32 mouse cellular contexts compared by ENCODE assay signal in genomic region chr4:141893157-141893784, GRCm38 (mm10). TPM values are rescaled to one million over a fixed set of nuclear protein-coding genes. Genes with fewer than 3 reads are reported as not detected.
A peak's percentile ranks its signal among the peaks of the same experiment; 100 is the strongest.
DNase-seq lines count a peak whose midpoint lies in the region; ATAC-seq and TF ChIP-seq lines count a peak whose summit lies in the region.
"Had no signal": no experiment of that assay in that cellular context is flagged by ENCODE, and none has a peak within 500 bp of the region (broad histone marks: within the 10 kb centered on the region; RNA-seq: fewer than 3 reads in every experiment).

No protein-coding gene starts in this region.

- TF ChIP-seq CTCF in liver, adult 2 months (IDR thresholded peaks at IDR 0.05; ENCODE audit: low read depth, low read length), result no peak
- no peak for TF ChIP-seq CTCF in midbrain, postnatal 0 days (IDR thresholded peaks at IDR 0.05)
- no peak for TF ChIP-seq CTCF in intestine, postnatal 0 days (IDR thresholded peaks at IDR 0.05; ENCODE audit: low read depth)

- H3K9me3 ChIP-seq in liver, embryonic 12.5 days (replicated peaks), result no peaks in the 10 kb centered on the region
- H3K9me3 ChIP-seq in midbrain, embryonic 10.5 days (replicated peaks), result no peaks in the 10 kb centered on the region
- no peaks in the 10 kb centered on the region for H3K9me3 ChIP-seq in midbrain, postnatal 0 days (ENCODE audit: low read length)
- no peaks in the 10 kb centered on the region for H3K9me3 ChIP-seq in intestine, postnatal 0 days (ENCODE audit: control insufficient read depth)
- H3K9me3 ChIP-seq: embryonic facial prominence, embryonic 13.5 days; embryonic facial prominence, embryonic 15.5 days; forebrain, embryonic 10.5 days; forebrain, embryonic 12.5 days; G1E had no signal

- H3K36me3 ChIP-seq in liver, adult 2 months (ENCODE audit: control insufficient read depth, insufficient read depth, low read length), result no peaks in the 10 kb centered on the region
- H3K36me3 ChIP-seq in liver, embryonic 12.5 days, result no peaks in the 10 kb centered on the region
- no peaks in the 10 kb centered on the region for H3K36me3 ChIP-seq in midbrain, embryonic 10.5 days
- no peaks in the 10 kb centered on the region for H3K36me3 ChIP-seq in midbrain, postnatal 0 days (ENCODE audit: insufficient read depth, low read length)
- no peaks in the 10 kb centered on the region for H3K36me3 ChIP-seq in intestine, postnatal 0 days (ENCODE audit: control insufficient read depth, insufficient read depth)
- H3K36me3 ChIP-seq: embryonic facial prominence, embryonic 13.5 days; embryonic facial prominence, embryonic 15.5 days; forebrain, embryonic 10.5 days; forebrain, embryonic 12.5 days; G1E had no signal

- no peaks in the 10 kb centered on the region for H3K79me2 ChIP-seq in liver, adult 2 months (ENCODE audit: control insufficient read depth, insufficient read depth, low read length)

- H3K4me2 ChIP-seq in liver, embryonic 12.5 days, result no peak overlapping the region
- no peak overlapping the region for H3K4me2 ChIP-seq in midbrain, postnatal 0 days (ENCODE audit: low read depth, low read length, poor library complexity, severe bottlenecking)
- no peak overlapping the region for H3K4me2 ChIP-seq in intestine, postnatal 0 days (replicated peaks; ENCODE audit: low read depth)
- H3K4me2 ChIP-seq: embryonic facial prominence, embryonic 13.5 days; embryonic facial prominence, embryonic 15.5 days; forebrain, embryonic 12.5 days had no signal

- H3K4me1 ChIP-seq in liver, adult 2 months (ENCODE audit: control insufficient read depth, insufficient read depth, low read length), result peaks cover 5% of the 10 kb centered on the region
- H3K4me1 ChIP-seq in liver, embryonic 12.5 days, result peaks cover 16% of the 10 kb centered on the region
- peaks cover 28% of the 10 kb centered on the region for H3K4me1 ChIP-seq in midbrain, embryonic 10.5 days
- no peaks in the 10 kb centered on the region for H3K4me1 ChIP-seq in midbrain, postnatal 0 days (ENCODE audit: insufficient read depth, low read length)
- H3K4me1 ChIP-seq in intestine, postnatal 0 days (replicated peaks; ENCODE audit: control insufficient read depth, insufficient read depth, low read length), result 0 out of 2 replicates have a peak, but pooled peaks cover 6% of the 10 kb centered on the region
- H3K4me1 ChIP-seq: embryonic facial prominence, embryonic 13.5 days had no signal

- WGBS in liver, adult 2 months, result 28% methylated on average over 8 of the region's 8 CpGs
- 70% methylated on average over 8 of the region's 8 CpGs for WGBS in liver, embryonic 12.5 days (ENCODE audit: insufficient replicate concordance)
- 88% methylated on average over 8 of the region's 8 CpGs for WGBS in midbrain, embryonic 10.5 days
- 87% methylated on average over 8 of the region's 8 CpGs for WGBS in midbrain, postnatal 0 days
- WGBS in intestine, postnatal 0 days, result 56% methylated on average over 8 of the region's 8 CpGs

- no peak for ATAC-seq in liver, embryonic 12.5 days
- no peak for ATAC-seq in midbrain, postnatal 0 days (ENCODE audit: low FRiP score)
- ATAC-seq in intestine, postnatal 0 days, result peak; percentile 65
- ATAC-seq: activated CD4-positive, CD25-positive, alpha-beta regulatory T cell, adult 4 months; CD4-positive, CD25-positive, alpha-beta regulatory T cell, adult 4 months; forebrain, embryonic 14.5 days; Patski had no signal

- peak overlapping the region; percentile 76 for H3K9ac ChIP-seq in liver, adult 2 months (ENCODE audit: low read depth, low read length)
- H3K9ac ChIP-seq in liver, embryonic 12.5 days, result no peak overlapping the region
- no peak overlapping the region for H3K9ac ChIP-seq in midbrain, postnatal 0 days (replicated peaks; ENCODE audit: low read length, poor library complexity, severe bottlenecking)
- H3K9ac ChIP-seq in intestine, postnatal 0 days (ENCODE audit: low read depth, low read length), result no peak overlapping the region
- H3K9ac ChIP-seq: embryonic facial prominence, embryonic 13.5 days; embryonic facial prominence, embryonic 15.5 days; forebrain, embryonic 12.5 days had no signal

- peak; percentile 96 for DNase-seq in liver, adult 2 months (ENCODE audit: extremely low read depth, low read depth, low spot score)
- no peak for DNase-seq in midbrain, embryonic 10.5 days (ENCODE audit: low spot score)
- DNase-seq in midbrain, postnatal 0 days (ENCODE audit: low spot score), result no peak
- DNase-seq in yolk sac, embryonic 10.5 days (ENCODE audit: low spot score), result peak; percentile 43
- no peak for DNase-seq in layer of hippocampus, adult 9-10 months (ENCODE audit: low spot score)
- DNase-seq in cerebellum, postnatal 10 days, result no peak
- DNase-seq: adrenal gland, adult 8-10 months; adrenal gland, postnatal 14 days; adrenal gland, postnatal 36 days; B cell, adult 2 months; cerebellum, adult 11-12 months; cerebellum, adult 2 months; cerebellum, adult 9-10 months; cerebellum, postnatal 14 days; cerebellum, postnatal 36 days; embryo, embryonic 11 days had no signal

- no peaks in the 10 kb centered on the region for H3K27me3 ChIP-seq in liver, adult 2 months (ENCODE audit: control insufficient read depth, insufficient read depth, low read length)
- H3K27me3 ChIP-seq in liver, embryonic 12.5 days (replicated peaks), result peaks cover 29% of the 10 kb centered on the region
- H3K27me3 ChIP-seq in midbrain, embryonic 10.5 days (ENCODE audit: low read depth, poor library complexity, severe bottlenecking), result no peaks in the 10 kb centered on the region
- no peaks in the 10 kb centered on the region for H3K27me3 ChIP-seq in midbrain, postnatal 0 days (ENCODE audit: insufficient read depth, low read length)
- H3K27me3 ChIP-seq in intestine, postnatal 0 days (replicated peaks; ENCODE audit: control insufficient read depth, insufficient read depth, low read length), result no peaks in the 10 kb centered on the region
- H3K27me3 ChIP-seq: CH12.LX; embryonic facial prominence, embryonic 13.5 days; embryonic facial prominence, embryonic 15.5 days; forebrain, embryonic 12.5 days; Patski had no signal

- H3K27ac ChIP-seq in liver, adult 2 months (replicated peaks; ENCODE audit: insufficient read depth, low read depth, low read length), result peak overlapping the region; percentile 93
- no peak overlapping the region for H3K27ac ChIP-seq in liver, embryonic 12.5 days
- peak overlapping the region; percentile 55 for H3K27ac ChIP-seq in midbrain, embryonic 10.5 days (replicated peaks)
- no peak overlapping the region for H3K27ac ChIP-seq in midbrain, postnatal 0 days (ENCODE audit: low read depth, low read length)
- peak overlapping the region; percentile 60 for H3K27ac ChIP-seq in intestine, postnatal 0 days (ENCODE audit: low read depth, low read length)
- H3K27ac ChIP-seq: embryonic facial prominence, embryonic 13.5 days; embryonic facial prominence, embryonic 15.5 days; forebrain, embryonic 10.5 days; forebrain, embryonic 12.5 days had no signal

- TF ChIP-seq POLR2A in liver, adult 2 months (IDR thresholded peaks at IDR 0.05; ENCODE audit: extremely low read depth, insufficient read depth, low read length), result peak; percentile 34; the same call in 1 of the 2 replicates

- H3K4me3 ChIP-seq in liver, adult 2 months (ENCODE audit: insufficient read depth, low read depth, low read length), result peak overlapping the region; percentile 62
- H3K4me3 ChIP-seq in liver, embryonic 12.5 days, result no peak overlapping the region
- no peak overlapping the region for H3K4me3 ChIP-seq in midbrain, embryonic 10.5 days
- no peak overlapping the region for H3K4me3 ChIP-seq in midbrain, postnatal 0 days (ENCODE audit: low read depth, low read length)
- no peak overlapping the region for H3K4me3 ChIP-seq in intestine, postnatal 0 days (ENCODE audit: low read depth, low read length)
- H3K4me3 ChIP-seq: embryonic facial prominence, embryonic 13.5 days; embryonic facial prominence, embryonic 15.5 days; erythroblast, embryonic 14.5 days; forebrain, embryonic 10.5 days; forebrain, embryonic 12.5 days had no signal

RNA-seq across cellular contexts. Expression of gene Efhd2, which starts 18.6 kb away (rescaled TPM):
- 13.1 and 15.0 TPM in 2 replicates for total RNA-seq in liver, adult 2 months (2014; rRNA removed)
- 40.7 and 46.1 TPM in 2 replicates for polyA plus RNA-seq in liver, adult 2 months (2012; rRNA removed)
- polyA plus RNA-seq in liver, embryonic 12.5 days (2016; fragmentation: Nextera tagmentation; extraction: Ambion mirVana), result 75.0 and 75.6 TPM in 2 replicates
- 50.1 and 69.2 TPM in 2 replicates for polyA plus RNA-seq in midbrain, embryonic 10.5 days (2016; fragmentation: Nextera tagmentation; extraction: Ambion mirVana)
- total RNA-seq in midbrain, postnatal 0 days (2014; rRNA removed), result 38.8 TPM in 2 replicates
- 49.0 and 54.8 TPM in 2 replicates for polyA plus RNA-seq in midbrain, postnatal 0 days (2015; fragmentation: Nextera tagmentation; extraction: Ambion mirVana)
- polyA plus RNA-seq in intestine, postnatal 0 days (2015; fragmentation: Nextera tagmentation; extraction: Ambion mirVana), result 173 and 181 TPM in 2 replicates

RNA-seq across cellular contexts. Expression of gene Ctrc, which starts 47.1 kb away (rescaled TPM):
- 0.34 and 0.83 TPM in 2 replicates for total RNA-seq in liver, adult 2 months (2014; rRNA removed)
- polyA plus RNA-seq in liver, adult 2 months (2012; rRNA removed), result 0.24 TPM in 1 of 2 replicates, not detected in the other
- not detected in 2 replicates for polyA plus RNA-seq in liver, embryonic 12.5 days (2016; fragmentation: Nextera tagmentation; extraction: Ambion mirVana)
- polyA plus RNA-seq in midbrain, embryonic 10.5 days (2016; fragmentation: Nextera tagmentation; extraction: Ambion mirVana), result not detected in 2 replicates
- not detected in 2 replicates for total RNA-seq in midbrain, postnatal 0 days (2014; rRNA removed)
- polyA plus RNA-seq in midbrain, postnatal 0 days (2015; fragmentation: Nextera tagmentation; extraction: Ambion mirVana), result not detected in 2 replicates
- not detected in 2 replicates for polyA plus RNA-seq in intestine, postnatal 0 days (2015; fragmentation: Nextera tagmentation; extraction: Ambion mirVana)
- total RNA-seq: adrenal gland, adult 18-20 months; adrenal gland, adult 8-10 months; adrenal gland, postnatal 14 days; adrenal gland, postnatal 36 days; CH12.LX; common myeloid progenitor, adult 5-6 weeks; G1E had no signal
- polyA plus RNA-seq: activated CD4-positive, CD25-positive, alpha-beta regulatory T cell, adult 4 months; CD4-positive, CD25-positive, alpha-beta regulatory T cell, adult 4 months; cerebellum, adult 2 months; embryonic facial prominence, embryonic 11.5 days; embryonic facial prominence, embryonic 13.5 days; embryonic facial prominence, embryonic 15.5 days; erythroblast, embryonic 14.5 days; forebrain, embryonic 10.5 days; forebrain, embryonic 12.5 days; forebrain, embryonic 14.5 days; G1E; Patski had no signal

Comparison
In these comparisons a context has a peak if more than half of its experiments do, and no peak if none do; other contexts are left out.
1. H3K27ac ChIP-seq: peak in liver, adult 2 months (single experiment), midbrain, embryonic 10.5 days (single experiment) and intestine, postnatal 0 days (single experiment); none in liver, embryonic 12.5 days (single experiment) and midbrain, postnatal 0 days (single experiment).
2. DNase-seq: peak in liver, adult 2 months (single experiment) and yolk sac, embryonic 10.5 days (single experiment); none in midbrain, embryonic 10.5 days (single experiment), midbrain, postnatal 0 days (single experiment), layer of hippocampus, adult 9-10 months (single experiment) and cerebellum, postnatal 10 days (0 of 2).